Mouse (Mus musculus): ENCODE measurements around the gene Ahnak2.

DNA sequence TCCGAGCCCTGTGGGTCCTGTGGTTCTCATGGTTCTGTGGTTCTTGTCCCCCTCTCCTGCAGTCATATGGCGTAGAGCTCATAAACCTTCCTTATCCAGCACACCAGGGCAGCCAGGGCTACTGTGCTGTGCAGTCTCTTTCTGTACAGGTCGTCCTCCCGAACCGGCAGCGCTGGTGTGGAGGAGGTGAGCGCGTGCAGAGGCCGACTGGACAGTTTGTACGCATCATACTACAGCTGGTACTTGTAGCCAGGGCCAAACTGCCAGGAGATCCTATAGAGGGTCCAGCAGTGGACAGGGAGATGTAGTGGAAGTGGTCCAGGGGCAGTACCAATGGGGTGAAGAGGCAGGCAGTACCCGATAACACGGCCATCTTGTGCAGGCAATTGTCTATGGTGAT, 51.5 kb downstream of the Ahnak2 start:
- TF ChIP-seq CTCF (IDR thresholded peaks at IDR 0.05; ENCODE audit: low read depth) (no peak), EP300 (IDR thresholded peaks at IDR 0.05; ENCODE audit: low read depth) (no peak)

All from liver, embryonic 14.5 days (tissue).